Mouse (Mus musculus) embryonic facial prominence, embryonic 15.5 days (tissue): Measurements from ENCODE around the gene Hist4h4. TPM values are rescaled to one million over a fixed set of nuclear protein-coding genes. Genes with fewer than 3 reads are reported as not detected.

Source experiments
- ATAC-seq: fragments of 200-750 bp; cut with Nextera tagmentation; 2 replicates; pipeline ENCODE4 v1.8.0; 2017; ENCODE audit warnings: low read depth, moderate TSS enrichment; ENCODE audit not compliant: insufficient number of reproducible peaks, low FRiP score, low TSS enrichment
- H3K27ac ChIP-seq: fragments of 300-500 bp; sonication (generic); replicated peaks from 2 replicates; pipeline ENCODE4 v1.5.1; 2015; ENCODE audit warnings: mild to moderate bottlenecking, inconsistent platforms
- H3K27me3 ChIP-seq: fragments of 300-500 bp; sonication (generic); 2 replicates; pipeline ENCODE4 v1.6.1; 2015; ENCODE audit warnings: inconsistent platforms
- H3K36me3 ChIP-seq: fragments of 300-500 bp; sonication (generic); 2 replicates; pipeline ENCODE4 v1.6.1; 2015; ENCODE audit warnings: mild to moderate bottlenecking, inconsistent platforms
- H3K4me1 ChIP-seq: fragments of 300-500 bp; sonication (generic); 2 replicates; pipeline ENCODE4 v1.6.1; 2015; ENCODE audit warnings: inconsistent platforms
- H3K4me2 ChIP-seq: fragments of 300-500 bp; sonication (generic); replicated peaks from 2 replicates; pipeline ENCODE4 v1.6.1; 2015; ENCODE audit warnings: mild to moderate bottlenecking, inconsistent platforms
- H3K4me3 ChIP-seq: fragments of 300-500 bp; sonication (generic); replicated peaks from 2 replicates; pipeline ENCODE4 v1.5.1; 2015; ENCODE audit warnings: mild to moderate bottlenecking, inconsistent platforms
- H3K9ac ChIP-seq: fragments of 300-500 bp; sonication (generic); 2 replicates; pipeline ENCODE4 v1.6.1; 2015; ENCODE audit warnings: inconsistent platforms
- H3K9me3 ChIP-seq: fragments of 300-500 bp; sonication (generic); replicated peaks from 2 replicates; pipeline ENCODE4 v1.6.1; 2016; ENCODE audit warnings: inconsistent platforms
- WGBS: fragments of 180-500 bp; shearing (Covaris S2); methylation state at CpG from one replicate; pipeline ENCODE4 v1.1.7; 2015; 5-methylcytosine and 5-hydroxymethylcytosine counted together
- microRNA-seq: library from miRNA; unstranded; fragments of <30 nt; microRNA quantifications from one replicate; pipeline ENCODE4, GENCODE M21; 2016; ENCODE audit warnings: borderline number of aligned reads
- polyA plus RNA-seq: library from polyadenylated mRNA; unstranded; fragments of >200 nt; fragmentation: Nextera tagmentation; extraction: Ambion mirVana; gene quantifications from 2 replicates; pipeline ENCODE4 v1.2.1, GENCODE M21; 2015

The Hist4h4 gene
- polyA plus RNA-seq, 1 experiment from 2014 or later: 0.69 TPM

DNA sequence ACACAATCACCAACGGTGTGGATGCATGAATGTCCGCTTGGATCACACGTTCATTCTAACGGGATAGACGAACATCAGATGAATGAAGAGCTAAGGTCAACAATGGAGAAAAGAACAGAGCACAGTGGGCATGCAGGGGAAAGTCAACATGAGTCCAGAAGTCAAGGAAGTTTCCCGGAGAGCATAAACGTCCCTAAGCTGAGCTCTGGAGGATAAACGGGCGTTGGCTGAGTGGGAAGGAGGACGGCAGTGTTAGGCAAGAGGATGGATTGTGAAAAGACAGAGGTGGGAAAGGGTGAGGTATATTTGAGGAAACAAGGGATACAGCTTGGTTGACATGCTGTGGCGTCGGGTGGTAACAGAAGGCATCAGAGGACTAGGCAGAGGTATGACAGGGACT is 22.1 kb downstream of the Hist4h4 start:
- H3K4me3 ChIP-seq: no peak overlapping the region
- no peak overlapping the region for H3K27ac ChIP-seq
- H3K9me3 ChIP-seq: no peaks in the 10 kb centered on the region
- H3K4me2 ChIP-seq: no peak overlapping the region
- H3K27me3 ChIP-seq: no peaks in the 10 kb centered on the region
- WGBS: 86% methylated on average over 12 of the region's 12 CpGs
- no peak for ATAC-seq
- H3K36me3 ChIP-seq: no peaks in the 10 kb centered on the region
- H3K4me1 ChIP-seq: no peaks in the 10 kb centered on the region
- H3K9ac ChIP-seq: no peak overlapping the region

DNA sequence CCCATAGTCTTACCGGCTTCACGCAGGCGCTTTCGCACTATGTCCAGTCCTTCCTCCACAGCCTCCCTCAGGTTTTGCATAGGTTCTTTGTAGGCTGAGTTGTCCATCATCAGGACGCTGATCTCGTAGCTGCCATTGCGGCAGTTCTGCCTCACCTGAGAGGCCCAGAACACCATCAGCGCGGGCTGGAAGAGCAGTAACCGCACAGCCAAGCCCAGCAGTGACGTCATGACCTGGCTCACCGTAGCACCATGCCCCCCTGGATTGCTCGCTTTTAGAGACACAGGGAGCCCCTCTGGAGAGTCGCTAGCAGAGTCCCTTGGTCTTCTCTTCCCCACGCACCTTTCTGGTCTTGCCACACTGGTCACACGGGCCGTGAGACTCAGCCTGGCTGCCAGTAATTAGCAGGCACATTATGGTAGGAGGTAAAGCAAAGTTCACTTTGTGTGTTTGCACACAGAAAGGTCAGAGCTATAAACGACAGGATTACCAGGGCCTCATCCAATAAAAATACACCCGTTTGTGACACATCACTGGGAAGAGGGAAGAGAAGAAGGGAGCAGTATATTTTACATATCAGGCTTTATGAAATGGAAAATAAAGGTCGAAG is 22.7 kb downstream of the Hist4h4 start, which contains the start of gene Gucy2c:
Gene Gucy2c (minus strand): TSS at position 389 of the 610 bp plus-strand sequence.
- Histone ChIP-seq H3K4me1 (no peaks in the 10 kb centered on the region), H3K27ac (no peak within 1 kb of the TSS), H3K27me3 (no peaks in the 10 kb centered on the region), H3K4me3 (no peak within 1 kb of the TSS), H3K4me2 (no peak within 1 kb of the TSS), H3K9me3 (no peaks in the 10 kb centered on the region), H3K36me3 (no peaks in the 10 kb centered on the region), H3K9ac (no peak within 1 kb of the TSS)
- no peak for ATAC-seq
- WGBS: 79% methylated on average over 20 of the region's 20 CpGs

DNA sequence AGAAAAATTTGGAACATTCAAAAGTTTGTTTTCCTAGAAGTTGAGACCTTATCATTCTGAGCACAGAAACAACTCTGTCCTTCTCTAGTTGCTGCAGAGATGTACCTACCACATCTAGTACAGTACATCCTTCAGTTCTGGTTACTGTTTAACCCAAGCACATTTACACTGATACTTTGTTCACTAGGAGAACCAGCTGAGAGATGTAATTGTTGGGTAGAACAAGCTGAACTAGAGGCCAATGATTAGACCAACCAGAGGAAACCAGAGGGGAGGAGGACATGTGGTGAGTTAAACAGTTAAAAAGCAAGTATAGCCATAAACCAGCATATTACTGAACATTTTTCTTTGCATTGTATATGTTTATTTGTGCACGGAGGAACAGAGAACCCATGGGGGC is 27.8 kb downstream of the Hist4h4 start:
- H3K27me3 ChIP-seq: no peaks in the 10 kb centered on the region
- no peak overlapping the region for H3K27ac ChIP-seq
- H3K9me3 ChIP-seq: no peaks in the 10 kb centered on the region
- 82% methylated on average over 1 of the region's 1 CpGs for WGBS
- H3K4me2 ChIP-seq: no peak overlapping the region
- no peaks in the 10 kb centered on the region for H3K4me1 ChIP-seq
- no peak overlapping the region for H3K9ac ChIP-seq
- ATAC-seq: no peak
- H3K36me3 ChIP-seq: no peaks in the 10 kb centered on the region
- H3K4me3 ChIP-seq: no peak overlapping the region

DNA sequence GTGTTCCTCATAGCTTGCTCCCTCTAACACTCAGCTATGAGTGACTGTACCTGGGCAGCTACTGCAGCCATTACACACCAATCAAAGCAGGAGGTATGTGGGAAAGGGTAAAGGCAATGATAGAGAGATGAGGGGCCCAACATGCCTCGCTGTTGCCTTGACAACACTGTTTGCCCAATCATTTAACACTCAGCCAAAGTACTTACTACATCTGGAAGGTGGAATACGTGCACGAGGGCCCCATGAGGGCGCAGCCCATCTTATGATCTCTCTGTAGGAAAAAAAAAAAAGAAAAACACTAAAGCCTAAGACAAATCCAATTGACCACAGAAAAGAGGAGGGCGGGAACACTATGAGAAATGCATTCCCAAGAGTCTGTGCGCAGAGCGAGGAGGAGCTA is 34.4 kb downstream of the Hist4h4 start:
- WGBS: 82% methylated on average over 7 of the region's 7 CpGs
- no peak overlapping the region for H3K4me3 ChIP-seq
- no peaks in the 10 kb centered on the region for H3K4me1 ChIP-seq
- H3K27me3 ChIP-seq: no peaks in the 10 kb centered on the region
- H3K9ac ChIP-seq: no peak overlapping the region
- no peak overlapping the region for H3K4me2 ChIP-seq
- no peak overlapping the region for H3K27ac ChIP-seq
- no peaks in the 10 kb centered on the region for H3K36me3 ChIP-seq
- no peaks in the 10 kb centered on the region for H3K9me3 ChIP-seq
- no peak for ATAC-seq

DNA sequence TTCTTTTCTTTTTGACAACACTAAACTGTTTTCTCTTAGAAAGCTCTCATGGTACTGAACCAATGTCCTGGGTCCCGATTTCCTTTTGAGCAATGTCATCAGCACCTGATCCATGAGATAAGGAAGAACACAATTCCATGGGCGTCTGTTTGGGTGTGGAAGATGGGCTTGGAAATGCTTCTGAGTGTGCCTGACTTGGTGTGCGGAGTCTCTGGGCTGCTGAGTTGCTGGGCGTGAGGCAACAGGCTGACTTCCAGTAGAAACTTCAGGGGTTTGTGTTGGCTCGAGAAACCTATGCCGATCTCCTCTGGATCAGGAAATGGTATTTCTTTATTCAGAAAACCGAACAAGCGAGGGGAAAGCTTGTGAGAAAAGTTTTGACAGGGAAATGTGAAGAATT is 35.1 kb downstream of the Hist4h4 start:
- no peaks in the 10 kb centered on the region for H3K4me1 ChIP-seq
- no peak overlapping the region for H3K4me2 ChIP-seq
- H3K9ac ChIP-seq: no peak overlapping the region
- no peaks in the 10 kb centered on the region for H3K9me3 ChIP-seq
- H3K27ac ChIP-seq: no peak overlapping the region
- ATAC-seq: no peak
- 81% methylated on average over 8 of the region's 8 CpGs for WGBS
- no peak overlapping the region for H3K4me3 ChIP-seq
- H3K36me3 ChIP-seq: no peaks in the 10 kb centered on the region
- H3K27me3 ChIP-seq: no peaks in the 10 kb centered on the region

DNA sequence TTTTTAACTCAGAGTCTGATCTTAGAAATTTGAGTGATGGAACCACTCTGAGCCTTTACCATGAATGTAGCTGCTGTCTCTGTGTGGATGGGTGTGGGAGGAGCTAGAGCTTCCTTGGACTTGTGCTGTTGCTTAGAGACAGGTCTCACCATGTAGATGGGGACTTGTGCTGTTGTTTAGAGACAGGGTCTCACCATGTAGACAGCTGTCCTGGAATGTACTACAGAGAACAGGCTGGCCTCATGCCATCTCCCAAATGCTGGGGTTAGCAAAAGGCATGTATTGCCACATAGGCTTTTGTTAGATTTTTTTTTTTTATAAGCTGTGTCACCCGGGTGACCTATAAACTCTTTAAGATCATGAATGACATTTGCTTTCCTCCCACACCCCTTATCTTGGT is 40.3 kb downstream of the Hist4h4 start:
- H3K36me3 ChIP-seq: no peaks in the 10 kb centered on the region
- H3K9ac ChIP-seq: no peak overlapping the region
- H3K4me2 ChIP-seq: no peak overlapping the region
- no peaks in the 10 kb centered on the region for H3K4me1 ChIP-seq
- H3K27ac ChIP-seq: no peak overlapping the region
- WGBS: 65% methylated on average over 1 of the region's 1 CpGs
- ATAC-seq: no peak
- no peaks in the 10 kb centered on the region for H3K27me3 ChIP-seq
- no peak overlapping the region for H3K4me3 ChIP-seq
- no peaks in the 10 kb centered on the region for H3K9me3 ChIP-seq

Small RNA genes lying within 50 kb of the gene (microRNA-seq; reads per million reads assigned to microRNA genes)
- gene Gm44364: not detected

Other genes with a start within 250 kb of the Hist4h4 start
- 30.3 and 31.6 TPM in 2 replicates for gene Plbd1, start 142.5 kb downstream of the Hist4h4 start, polyA plus RNA-seq
- 0.08 and 0.11 TPM in 2 replicates for gene Gucy2c, start 22.6 kb downstream of the Hist4h4 start, polyA plus RNA-seq
- gene H2afj, start 3.8 kb upstream of the Hist4h4 start, polyA plus RNA-seq: 151 and 155 TPM in 2 replicates
- gene BC049715, start 23.2 kb upstream of the Hist4h4 start, polyA plus RNA-seq: 1.2 and 3.7 TPM in 2 replicates
- gene Wbp11, start 23.8 kb upstream of the Hist4h4 start, polyA plus RNA-seq: 92.0 and 104 TPM in 2 replicates
- 2.1 and 2.5 TPM in 2 replicates for gene Smco3, start 31.0 kb upstream of the Hist4h4 start, polyA plus RNA-seq
- 3.0 and 3.3 TPM in 2 replicates for gene Art4, start 53.3 kb upstream of the Hist4h4 start, polyA plus RNA-seq
- 211 and 283 TPM in 2 replicates for gene Mgp, start 71.4 kb upstream of the Hist4h4 start, polyA plus RNA-seq
- 0.60 and 0.80 TPM in 2 replicates for gene Erp27, start 117.8 kb upstream of the Hist4h4 start, polyA plus RNA-seq
- gene Pde6h, start 119.4 kb upstream of the Hist4h4 start, polyA plus RNA-seq: not detected in 2 replicates
- 140 and 145 TPM in 2 replicates for gene Arhgdib, start 137.5 kb upstream of the Hist4h4 start, polyA plus RNA-seq